Mouse (Mus musculus) kidney, postnatal 0 days (tissue): ENCODE data around the gene Map1s. TPM values are rescaled to one million over a fixed set of nuclear protein-coding genes. Genes with fewer than 3 reads are reported as not detected.

ENCODE experiments used
- ATAC-seq: fragments of 200-750 bp; cut with Nextera tagmentation; replicated peaks from 2 replicates; pipeline ENCODE4 v1.8.0; 2017; ENCODE audit warnings: low read depth, moderate number of reproducible peaks, moderate TSS enrichment, moderate library complexity; ENCODE audit not compliant: low FRiP score
- DNase-seq: peaks from one replicate; pipeline ENCODE4 v3.0.0-alpha.2; 2016; ENCODE audit warnings: low spot score
- H3K27ac ChIP-seq: fragments of 300-500 bp; sonication (generic); 2 replicates; pipeline ENCODE4 v1.5.1; 2014; ENCODE audit warnings: mild to moderate bottlenecking
- H3K27me3 ChIP-seq: fragments of 300-500 bp; sonication (generic); 2 replicates; pipeline ENCODE4 v1.6.1; 2014; ENCODE audit warnings: low read length, mixed read lengths; ENCODE audit not compliant: insufficient read depth
- H3K36me3 ChIP-seq: fragments of 300-500 bp; sonication (generic); 2 replicates; pipeline ENCODE4 v1.6.1; 2014; ENCODE audit warnings: low read length, mixed read lengths; ENCODE audit not compliant: insufficient read depth
- H3K4me1 ChIP-seq: fragments of 300-500 bp; sonication (generic); replicated peaks from 2 replicates; pipeline ENCODE4 v1.6.1; 2014; ENCODE audit warnings: antibody characterized with exemption, low read length, mixed read lengths; ENCODE audit not compliant: insufficient read depth
- H3K4me2 ChIP-seq: fragments of 300-500 bp; sonication (generic); 2 replicates; pipeline ENCODE4 v1.6.1; 2014; ENCODE audit warnings: mild to moderate bottlenecking, low read length, moderate library complexity, mixed read lengths
- H3K4me3 ChIP-seq: fragments of 300-500 bp; sonication (generic); replicated peaks from 2 replicates; pipeline ENCODE4 v1.5.1; 2014; ENCODE audit warnings: low read depth, low read length
- H3K9ac ChIP-seq: fragments of 300-500 bp; sonication (generic); 2 replicates; pipeline ENCODE4 v1.6.1; 2014; ENCODE audit warnings: low read depth, low read length
- H3K9me3 ChIP-seq: fragments of 300-500 bp; sonication (generic); replicated peaks from 2 replicates; pipeline ENCODE4 v1.6.1; 2016; ENCODE audit warnings: low read length, inconsistent platforms, mixed read lengths
- CTCF ChIP-seq: IDR thresholded peaks from 2 replicates; pipeline ENCODE4 v1.5.1; 2016; ENCODE audit warnings: antibody characterized with exemption, low read depth, mild to moderate bottlenecking, moderate library complexity
- WGBS: fragments of 180-500 bp; shearing (Covaris S2); extraction: QIAGEN DNeasy Blood & Tissue Kit; methylation state at CpG from one replicate; pipeline ENCODE4 v1.1.7; 2014; 5-methylcytosine and 5-hydroxymethylcytosine counted together
- polyA plus RNA-seq: library from polyadenylated mRNA; unstranded; fragments of >200 nt; fragmentation: Nextera tagmentation; extraction: Ambion mirVana; gene quantifications from 2 replicates; pipeline ENCODE4 v1.2.1, GENCODE M21; 2015

The Map1s gene
- polyA plus RNA-seq, 1 experiment from 2014 or later, result 32.5 TPM

DNA sequence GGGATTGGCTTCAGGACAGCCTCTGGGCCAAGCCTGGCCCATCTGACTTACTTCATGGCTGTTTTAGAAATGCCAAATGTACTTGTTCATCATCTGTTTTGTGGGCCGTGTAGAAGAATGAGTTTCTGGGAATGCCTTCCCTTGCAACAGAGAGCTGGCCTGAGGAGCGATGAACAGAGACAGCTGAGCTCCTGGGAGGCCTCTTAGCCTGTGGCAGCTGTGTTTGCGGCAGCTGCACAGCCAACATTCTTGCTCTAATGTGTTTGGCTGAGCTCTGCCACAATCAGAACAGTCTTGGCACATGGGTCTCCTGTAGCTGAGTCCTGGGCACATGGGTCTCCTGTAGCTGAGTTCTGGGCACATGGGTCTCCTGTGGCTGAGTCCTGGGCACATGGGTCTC, 22.4 kb downstream of the Map1s start:
- no peak overlapping the region for H3K27ac ChIP-seq
- WGBS, result 76% methylated on average over 3 of the region's 3 CpGs
- no peaks in the 10 kb centered on the region for H3K36me3 ChIP-seq
- DNase-seq, result no peak
- no peak overlapping the region for H3K9ac ChIP-seq
- H3K4me2 ChIP-seq, result no peak overlapping the region
- no peaks in the 10 kb centered on the region for H3K27me3 ChIP-seq
- TF ChIP-seq CTCF, result no peak
- no peaks in the 10 kb centered on the region for H3K9me3 ChIP-seq
- ATAC-seq, result no peak
- no peak overlapping the region for H3K4me3 ChIP-seq
- H3K4me1 ChIP-seq, result no peaks in the 10 kb centered on the region

- Histone ChIP-seq H3K36me3 (no peaks in the 10 kb centered on the region), H3K9me3 (no peaks in the 10 kb centered on the region), H3K4me2 (no peak overlapping the region), H3K9ac (no peak overlapping the region), H3K27me3 (no peaks in the 10 kb centered on the region), H3K4me1 (no peaks in the 10 kb centered on the region), H3K4me3 (no peak overlapping the region), H3K27ac (no peak overlapping the region)
- DNase-seq, result no peak
- 80% methylated on average over 5 of the region's 5 CpGs for WGBS
- ATAC-seq, result no peak
- TF ChIP-seq CTCF, result no peak
These were observed 23.1 kb downstream of the Map1s start for GRCm38 (mm10) chr8:70928778-70929322.

- ATAC-seq (no peak), DNase-seq (no peak)
- no peaks in the 10 kb centered on the region for H3K9me3 ChIP-seq
These were observed 26.0 kb downstream of the Map1s start for GRCm38 (mm10) chr8:70931731-70932130.

DNA sequence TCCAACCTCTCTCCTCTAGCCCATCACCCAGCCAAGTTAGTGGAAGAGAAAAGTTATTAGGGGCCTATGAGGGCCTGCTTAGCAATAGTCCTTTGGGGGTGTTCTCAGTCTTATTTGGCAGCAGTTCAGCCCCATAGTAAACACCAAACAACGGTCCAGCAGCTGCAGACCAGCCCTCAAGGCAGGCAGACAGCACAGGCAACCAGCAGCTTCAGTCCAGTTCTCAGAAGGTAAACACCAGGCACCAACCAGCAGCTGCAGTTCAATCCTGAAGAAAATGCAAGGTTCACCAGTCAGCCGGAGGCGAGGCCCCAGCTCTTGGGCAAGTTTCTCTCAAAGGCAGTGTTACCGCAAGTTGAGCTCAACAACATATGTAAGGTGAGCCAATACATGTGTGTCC, 27.3 kb downstream of the Map1s start:
- Histone ChIP-seq H3K27ac (no peak overlapping the region), H3K9ac (no peak overlapping the region), H3K9me3 (no peaks in the 10 kb centered on the region), H3K36me3 (no peaks in the 10 kb centered on the region), H3K4me1 (no peaks in the 10 kb centered on the region), H3K4me3 (no peak overlapping the region), H3K4me2 (no peak overlapping the region), H3K27me3 (no peaks in the 10 kb centered on the region)
- WGBS, result 81% methylated on average over 4 of the region's 4 CpGs
- ATAC-seq (no peak), DNase-seq (no peak)
- no peak for TF ChIP-seq CTCF

More at GRCm38 (mm10) chr8:70931731-70932130, 26.0 kb downstream of the Map1s start:
- Histone ChIP-seq H3K27me3 (no peaks in the 10 kb centered on the region), H3K4me1 (no peaks in the 10 kb centered on the region), H3K27ac (no peak overlapping the region), H3K36me3 (no peaks in the 10 kb centered on the region), H3K4me3 (no peak overlapping the region), H3K4me2 (no peak overlapping the region), H3K9ac (no peak overlapping the region)
- 92% methylated on average over 11 of the region's 11 CpGs for WGBS
- no peak for TF ChIP-seq CTCF

GRCm38 (mm10) chr8:70934786-70935185, 29.1 kb downstream of the Map1s start:
- ATAC-seq (no peak), DNase-seq (peak; percentile 1)
- H3K27ac ChIP-seq, result no peak overlapping the region
- no peaks in the 10 kb centered on the region for H3K4me1 ChIP-seq
- no peaks in the 10 kb centered on the region for H3K36me3 ChIP-seq
- 32% methylated on average over 7 of the region's 7 CpGs for WGBS
- H3K4me2 ChIP-seq, result no peak overlapping the region
- TF ChIP-seq CTCF, result no peak
- no peaks in the 10 kb centered on the region for H3K27me3 ChIP-seq
- H3K4me3 ChIP-seq, result no peak overlapping the region
- no peaks in the 10 kb centered on the region for H3K9me3 ChIP-seq
- no peak overlapping the region for H3K9ac ChIP-seq

- no peak overlapping the region for H3K4me3 ChIP-seq
- TF ChIP-seq CTCF, result no peak
- H3K4me2 ChIP-seq, result no peak overlapping the region
- H3K36me3 ChIP-seq, result no peaks in the 10 kb centered on the region
- H3K9me3 ChIP-seq, result no peaks in the 10 kb centered on the region
- no peak overlapping the region for H3K9ac ChIP-seq
- H3K27ac ChIP-seq, result no peak overlapping the region
- H3K27me3 ChIP-seq, result no peaks in the 10 kb centered on the region
- no peaks in the 10 kb centered on the region for H3K4me1 ChIP-seq
- no peak for DNase-seq
- ATAC-seq, result no peak
- WGBS, result 80% methylated on average over 6 of the region's 6 CpGs
These were observed 31.5 kb downstream of the Map1s start for GRCm38 (mm10) chr8:70937200-70937599.

DNA sequence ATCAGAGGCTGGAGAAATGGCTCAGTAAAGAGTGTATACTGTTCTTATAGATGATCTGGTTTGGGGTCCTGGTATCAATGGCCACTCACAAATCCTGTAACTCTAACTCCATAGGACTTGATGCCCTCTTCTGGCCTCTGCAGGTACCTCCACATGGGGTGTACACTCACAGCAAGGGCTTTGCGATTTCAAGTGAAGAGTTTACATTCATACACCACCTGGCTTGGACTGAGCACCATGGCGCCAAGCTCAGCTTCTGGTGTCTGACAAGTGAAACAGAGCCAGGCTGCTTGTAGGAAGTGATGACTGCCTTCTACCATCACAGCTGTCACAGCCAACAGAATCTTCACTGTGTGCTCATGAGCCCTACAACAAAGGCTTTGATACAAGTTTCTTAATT, 35.7 kb downstream of the Map1s start:
- WGBS, result 70% methylated on average over 2 of the region's 2 CpGs
- Histone ChIP-seq H3K4me2 (no peak overlapping the region), H3K27ac (no peak overlapping the region), H3K4me1 (no peaks in the 10 kb centered on the region), H3K9ac (no peak overlapping the region), H3K4me3 (no peak overlapping the region), H3K36me3 (no peaks in the 10 kb centered on the region), H3K9me3 (no peaks in the 10 kb centered on the region), H3K27me3 (no peaks in the 10 kb centered on the region)
- no peak for ATAC-seq
- peak; percentile 27; the same call in 1 of the 2 replicates for TF ChIP-seq CTCF
- DNase-seq, result no peak
